Mouse (Mus musculus) hindbrain, embryonic 14.5 days (tissue): ENCODE measurements around the gene Uap1. TPM values are rescaled to one million over a fixed set of nuclear protein-coding genes. Genes with fewer than 3 reads are reported as not detected.

ENCODE experiments used
- ATAC-seq: fragments of 200-750 bp; cut with Nextera tagmentation; 2 replicates; pipeline ENCODE4 v1.8.0; 2017; ENCODE audit warnings: moderate number of reproducible peaks, mild to moderate bottlenecking, moderate TSS enrichment, moderate library complexity; ENCODE audit not compliant: low FRiP score
- DNase-seq: peaks from one replicate; pipeline ENCODE4 v3.0.0-alpha.2; 2015; ENCODE audit warnings: low spot score
- H3K27ac ChIP-seq: fragments of 300-500 bp; sonication (generic); 2 replicates; pipeline ENCODE4 v1.5.1; 2014; ENCODE audit warnings: mild to moderate bottlenecking, moderate library complexity
- H3K27me3 ChIP-seq: fragments of 300-500 bp; sonication (generic); 2 replicates; pipeline ENCODE4 v1.6.1; 2014; ENCODE audit warnings: mild to moderate bottlenecking, low read length, mixed read lengths; ENCODE audit not compliant: control insufficient read depth, insufficient read depth
- H3K36me3 ChIP-seq: fragments of 300-500 bp; sonication (generic); replicated peaks from 2 replicates; pipeline ENCODE4 v1.6.1; 2014; ENCODE audit not compliant: control insufficient read depth, insufficient read depth
- H3K4me1 ChIP-seq: fragments of 300-500 bp; sonication (generic); replicated peaks from 2 replicates; pipeline ENCODE4 v1.6.1; 2014; ENCODE audit warnings: antibody characterized with exemption, low read length, mixed read lengths; ENCODE audit not compliant: control insufficient read depth, insufficient read depth
- H3K4me2 ChIP-seq: fragments of 300-500 bp; sonication (generic); replicated peaks from 2 replicates; pipeline ENCODE4 v1.6.1; 2014; ENCODE audit warnings: mild to moderate bottlenecking, moderate library complexity
- H3K4me3 ChIP-seq: fragments of 300-500 bp; sonication (generic); replicated peaks from 2 replicates; pipeline ENCODE4 v1.5.1; 2014; ENCODE audit warnings: mild to moderate bottlenecking, low read length
- H3K9ac ChIP-seq: fragments of 300-500 bp; sonication (generic); 2 replicates; pipeline ENCODE4 v1.6.1; 2014
- H3K9me3 ChIP-seq: fragments of 300-500 bp; sonication (generic); 2 replicates; pipeline ENCODE4 v1.6.1; 2016; ENCODE audit warnings: low read length; ENCODE audit not compliant: control insufficient read depth
- WGBS: fragments of 180-500 bp; shearing (Covaris S2); extraction: QIAGEN DNeasy Blood & Tissue Kit; methylation state at CpG from one replicate; pipeline ENCODE4 v1.1.7; 2014; 5-methylcytosine and 5-hydroxymethylcytosine counted together
- polyA plus RNA-seq: library from polyadenylated mRNA; unstranded; fragments of >200 nt; fragmentation: Nextera tagmentation; extraction: Ambion mirVana; gene quantifications from 2 replicates; pipeline ENCODE4 v1.2.1, GENCODE M21; 2014

Gene Uap1
- polyA plus RNA-seq, 1 experiment from 2014 or later, result 63.8 TPM

GRCm38 (mm10) chr1:170155761-170156160, 19.0 kb downstream of the Uap1 start:
- ATAC-seq, result no peak
- Histone ChIP-seq H3K27ac (no peak overlapping the region), H3K4me1 (no peaks in the 10 kb centered on the region), H3K4me3 (no peak overlapping the region), H3K9me3 (no peaks in the 10 kb centered on the region), H3K36me3 (peaks cover 28% of the 10 kb centered on the region), H3K4me2 (no peak overlapping the region), H3K27me3 (no peaks in the 10 kb centered on the region), H3K9ac (no peak overlapping the region)
- WGBS, result 76% methylated on average over 5 of the region's 5 CpGs
- peak; percentile 48 for DNase-seq

DNA sequence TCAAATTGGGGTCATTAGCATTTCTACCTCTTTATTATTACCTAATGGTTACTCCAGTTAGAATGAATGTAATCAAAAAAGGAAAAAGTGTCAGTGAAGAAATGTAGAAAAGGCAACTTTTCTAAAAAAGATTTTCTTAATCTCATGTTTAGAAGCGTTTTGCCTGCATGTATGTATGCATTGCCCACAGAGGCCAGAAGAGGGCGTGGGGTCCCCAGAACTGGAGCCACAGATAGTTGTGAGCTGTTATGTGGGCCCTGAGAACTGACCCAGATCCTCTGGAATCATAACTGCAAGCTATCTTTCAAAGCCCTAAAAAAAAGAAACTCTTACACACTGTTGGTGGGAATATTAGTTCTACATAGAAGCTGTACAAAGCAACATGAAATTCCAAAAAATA, 19.5 kb downstream of the Uap1 start:
- H3K4me1 ChIP-seq, result no peaks in the 10 kb centered on the region
- no peaks in the 10 kb centered on the region for H3K9me3 ChIP-seq
- no peak overlapping the region for H3K4me3 ChIP-seq
- peaks cover 29% of the 10 kb centered on the region for H3K36me3 ChIP-seq
- H3K27ac ChIP-seq, result no peak overlapping the region
- 73% methylated on average over 2 of the region's 2 CpGs for WGBS
- DNase-seq, result no peak
- no peak for ATAC-seq
- no peak overlapping the region for H3K4me2 ChIP-seq
- H3K9ac ChIP-seq, result no peak overlapping the region
- no peaks in the 10 kb centered on the region for H3K27me3 ChIP-seq

GRCm38 (mm10) chr1:170153986-170154385, 20.8 kb downstream of the Uap1 start:
- Histone ChIP-seq H3K27ac (no peak overlapping the region), H3K4me1 (no peaks in the 10 kb centered on the region), H3K9ac (no peak overlapping the region), H3K27me3 (no peaks in the 10 kb centered on the region), H3K9me3 (no peaks in the 10 kb centered on the region), H3K4me3 (no peak overlapping the region), H3K4me2 (no peak overlapping the region), H3K36me3 (peaks cover 42% of the 10 kb centered on the region)
- 81% methylated on average over 8 of the region's 8 CpGs for WGBS
- ATAC-seq (no peak), DNase-seq (no peak)

GRCm38 (mm10) chr1:170152552-170152951, 22.2 kb downstream of the Uap1 start:
- no peaks in the 10 kb centered on the region for H3K4me1 ChIP-seq
- no peaks in the 10 kb centered on the region for H3K9me3 ChIP-seq
- ATAC-seq (no peak), DNase-seq (no peak)
- H3K36me3 ChIP-seq, result peaks cover 41% of the 10 kb centered on the region
- no peaks in the 10 kb centered on the region for H3K27me3 ChIP-seq
- H3K9ac ChIP-seq, result no peak overlapping the region
- WGBS, result 83% methylated on average over 2 of the region's 2 CpGs
- no peak overlapping the region for H3K4me3 ChIP-seq
- H3K4me2 ChIP-seq, result no peak overlapping the region
- no peak overlapping the region for H3K27ac ChIP-seq

GRCm38 (mm10) chr1:170150870-170151269, 23.9 kb downstream of the Uap1 start:
- WGBS, result 60% methylated on average over 6 of the region's 6 CpGs
- H3K4me1 ChIP-seq, result no peaks in the 10 kb centered on the region

GRCm38 (mm10) chr1:170149756-170150155, 25.0 kb downstream of the Uap1 start:
- Histone ChIP-seq H3K27me3 (no peaks in the 10 kb centered on the region), H3K4me2 (no peak overlapping the region), H3K27ac (no peak overlapping the region), H3K4me3 (no peak overlapping the region), H3K36me3 (peaks cover 40% of the 10 kb centered on the region), H3K4me1 (no peaks in the 10 kb centered on the region), H3K9me3 (no peaks in the 10 kb centered on the region), H3K9ac (no peak overlapping the region)
- WGBS, result 91% methylated on average over 4 of the region's 4 CpGs
- DNase-seq (no peak), ATAC-seq (no peak)

More at GRCm38 (mm10) chr1:170150870-170151269, 23.9 kb downstream of the Uap1 start:
- no peak overlapping the region for H3K27ac ChIP-seq
- DNase-seq, result no peak
- H3K9ac ChIP-seq, result no peak overlapping the region
- no peaks in the 10 kb centered on the region for H3K27me3 ChIP-seq
- no peaks in the 10 kb centered on the region for H3K9me3 ChIP-seq
- no peak overlapping the region for H3K4me3 ChIP-seq
- ATAC-seq, result no peak
- peaks cover 40% of the 10 kb centered on the region for H3K36me3 ChIP-seq
- no peak overlapping the region for H3K4me2 ChIP-seq

GRCm38 (mm10) chr1:170148536-170148935, 26.2 kb downstream of the Uap1 start:
- no peak for DNase-seq
- Histone ChIP-seq H3K27me3 (no peaks in the 10 kb centered on the region), H3K4me1 (no peaks in the 10 kb centered on the region), H3K4me2 (no peak overlapping the region), H3K9me3 (no peaks in the 10 kb centered on the region), H3K4me3 (no peak overlapping the region), H3K36me3 (peaks cover 40% of the 10 kb centered on the region), H3K9ac (no peak overlapping the region), H3K27ac (no peak overlapping the region)
- no peak for ATAC-seq
- 92% methylated on average over 6 of the region's 6 CpGs for WGBS

DNA sequence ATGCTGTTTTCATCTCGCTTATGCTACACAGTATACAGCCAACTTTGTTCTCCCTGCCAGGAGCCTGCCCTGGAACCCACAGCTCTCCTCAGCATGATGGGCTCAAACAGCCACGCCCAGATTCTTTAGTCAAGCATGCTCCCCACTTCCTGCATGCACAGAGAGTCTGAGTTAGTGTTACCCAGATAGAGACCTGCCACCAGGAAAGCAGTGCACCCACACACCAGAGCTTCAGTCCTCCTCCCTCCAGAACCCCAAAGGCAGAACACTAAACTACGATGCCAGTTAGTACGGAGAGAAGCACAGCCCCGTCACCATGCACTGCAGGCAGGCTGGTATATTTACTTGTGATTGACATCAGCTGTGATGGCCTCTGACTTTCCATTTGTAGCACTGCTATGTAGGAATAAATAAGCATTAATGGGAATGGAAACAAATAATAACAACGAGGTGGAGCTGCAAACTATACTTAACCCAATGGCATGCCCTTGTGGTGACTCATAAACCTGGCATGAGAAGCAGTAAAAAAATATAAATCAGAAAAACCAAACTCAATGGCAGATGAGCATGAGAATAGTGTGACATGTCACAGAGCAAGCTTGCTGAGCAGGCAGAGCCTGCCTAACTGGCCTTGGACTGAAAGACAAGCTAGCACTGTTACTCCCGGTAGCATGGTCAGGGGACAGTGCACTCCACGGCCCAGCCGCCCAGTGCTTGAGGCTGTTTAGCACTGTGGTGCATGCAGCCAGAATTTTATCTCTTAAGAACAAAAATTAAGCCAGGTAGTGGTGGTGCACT, 26.9 kb downstream of the Uap1 start:
- DNase-seq (no peak), ATAC-seq (no peak)
- WGBS, result 92% methylated on average over 9 of the region's 9 CpGs
- H3K27me3 ChIP-seq, result no peaks in the 10 kb centered on the region
- H3K9me3 ChIP-seq, result no peaks in the 10 kb centered on the region
- H3K4me1 ChIP-seq, result no peaks in the 10 kb centered on the region
- no peak overlapping the region for H3K4me2 ChIP-seq
- H3K36me3 ChIP-seq, result peaks cover 42% of the 10 kb centered on the region
- no peak overlapping the region for H3K4me3 ChIP-seq
- no peak overlapping the region for H3K27ac ChIP-seq
- H3K9ac ChIP-seq, result no peak overlapping the region

DNA sequence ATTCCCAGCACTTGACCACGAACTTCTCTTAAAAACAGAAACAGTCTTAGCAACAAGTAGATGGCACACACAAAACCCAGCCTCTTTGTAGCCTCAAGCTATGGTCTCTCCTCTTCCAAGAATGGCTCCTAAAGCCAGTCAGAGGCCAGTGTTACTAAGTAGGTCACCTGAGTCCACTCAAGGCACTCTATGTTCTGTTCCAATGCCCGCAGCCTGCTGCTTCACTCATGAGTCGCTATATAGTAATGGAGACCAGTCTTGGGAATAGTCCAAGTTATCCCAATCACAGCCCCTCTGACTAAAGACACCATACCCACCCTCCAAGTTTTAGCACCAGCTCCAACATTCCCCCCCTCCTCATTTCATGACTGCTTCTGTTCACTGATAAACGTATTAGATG, 29.2 kb downstream of the Uap1 start:
- ATAC-seq, result no peak
- Histone ChIP-seq H3K4me1 (no peaks in the 10 kb centered on the region), H3K4me2 (no peak overlapping the region), H3K9ac (no peak overlapping the region), H3K36me3 (peaks cover 54% of the 10 kb centered on the region), H3K27ac (no peak overlapping the region), H3K4me3 (no peak overlapping the region), H3K27me3 (no peaks in the 10 kb centered on the region), H3K9me3 (no peaks in the 10 kb centered on the region)
- 90% methylated on average over 4 of the region's 4 CpGs for WGBS
- no peak for DNase-seq
